Mouse (Mus musculus) cerebellum, postnatal 10 days (tissue): ENCODE data around the gene Siva1.

Source experiments
- DNase-seq, 2 experiments: peaks; one replicate each; pipeline ENCODE4 v3.0.0; 2021; ENCODE audit warnings: mixed read lengths in 2 of 2

Siva1 gene

GRCm38 (mm10) chr12:112644180-112644854 is at the start of gene Siva1:
TSS of gene Siva1 (plus strand) at chr12:112644679.
- DNase-seq = peak; percentile 99 to 100

- peak; percentile 54 to 61 for DNase-seq
Observed at GRCm38 (mm10) chr12:112594989-112595388, 49.5 kb upstream of the Siva1 start.

GRCm38 (mm10) chr12:112595626-112596025 is 48.9 kb upstream of the Siva1 start:
- no peak for DNase-seq

GRCm38 (mm10) chr12:112596454-112596853 is 48.0 kb upstream of the Siva1 start:
- no peak for DNase-seq

- DNase-seq = no peak
Observed at GRCm38 (mm10) chr12:112596891-112597500, 47.5 kb upstream of the Siva1 start.

- DNase-seq = peak; percentile 76 to 81
Observed at GRCm38 (mm10) chr12:112597618-112598017, 46.9 kb upstream of the Siva1 start.

- no peak for DNase-seq
Observed at GRCm38 (mm10) chr12:112599198-112599597, 45.3 kb upstream of the Siva1 start.

- no peak for DNase-seq
Observed at GRCm38 (mm10) chr12:112599942-112600611, 44.4 kb upstream of the Siva1 start.

GRCm38 (mm10) chr12:112604022-112604421 is 40.5 kb upstream of the Siva1 start:
- peak in 1 of 2 experiments; percentile 57 for DNase-seq

- DNase-seq = peak; percentile 72 to 79
Observed at GRCm38 (mm10) chr12:112604709-112605649, 39.5 kb upstream of the Siva1 start.

- peak; percentile 93 for DNase-seq
Observed at GRCm38 (mm10) chr12:112605766-112606165, 38.7 kb upstream of the Siva1 start.

- DNase-seq = no peak
Observed at GRCm38 (mm10) chr12:112606998-112607397, 37.5 kb upstream of the Siva1 start.

GRCm38 (mm10) chr12:112609031-112609430 is 35.4 kb upstream of the Siva1 start:
- no peak for DNase-seq

- DNase-seq = peak; percentile 35 to 56
Observed at GRCm38 (mm10) chr12:112616668-112617067, 27.8 kb upstream of the Siva1 start.

GRCm38 (mm10) chr12:112617184-112617583 is 27.3 kb upstream of the Siva1 start:
- no peak for DNase-seq

GRCm38 (mm10) chr12:112617898-112618380 is 26.5 kb upstream of the Siva1 start:
- peak; percentile 68 to 78 for DNase-seq

GRCm38 (mm10) chr12:112618981-112619685 is 25.3 kb upstream of the Siva1 start:
- DNase-seq = no peak

GRCm38 (mm10) chr12:112619686-112620353 is 24.7 kb upstream of the Siva1 start, which contains the start of gene Adssl1:
TSS of gene Adssl1 (plus strand) at chr12:112620045.
- peak; percentile 60 to 68 for DNase-seq

GRCm38 (mm10) chr12:112620354-112621061 is 24.0 kb upstream of the Siva1 start:
- DNase-seq = no peak

GRCm38 (mm10) chr12:112621900-112622299 is 22.6 kb upstream of the Siva1 start:
- no peak for DNase-seq
